Mouse (Mus musculus): ENCODE results near the gene Anks6. TPM values are rescaled to one million over a fixed set of nuclear protein-coding genes. Genes with fewer than 3 reads are reported as not detected.
"Not testable (repeated sequence)": the region's sequence is repeated elsewhere in the genome, so short reads cannot be mapped to it uniquely, and the experiment has no call there.

Gene Anks6
- polyA plus RNA-seq, 1 experiment from 2014 or later = 4.2 TPM

- Histone ChIP-seq H3K4me3 (ENCODE audit: low read depth, low read length) (no peak overlapping the region), H3K9ac (ENCODE audit: low read length) (no peak overlapping the region), H3K4me2 (ENCODE audit: low read depth) (no peak overlapping the region), H3K36me3 (ENCODE audit: control insufficient read depth, insufficient read depth, low read length) (no peaks in the 10 kb centered on the region), H3K4me1 (ENCODE audit: control insufficient read depth, insufficient read depth, low read length) (no peaks in the 10 kb centered on the region), H3K27ac (ENCODE audit: low read depth, low read length) (no peak overlapping the region), H3K27me3 (ENCODE audit: control insufficient read depth, insufficient read depth, low read length) (no peaks in the 10 kb centered on the region), H3K9me3 (ENCODE audit: control insufficient read depth, low read length) (no peaks in the 10 kb centered on the region)
- 95% methylated on average over 4 of the region's 4 CpGs for WGBS
- no peak for DNase-seq (ENCODE audit: low spot score)
- ATAC-seq (ENCODE audit: insufficient read depth, low FRiP score, low TSS enrichment) = no peak
These were observed 23.4 kb upstream of the Anks6 start for GRCm38 (mm10) chr4:47080647-47081010.

- WGBS = 88% methylated on average over 17 of the region's 17 CpGs
- Histone ChIP-seq H3K9me3 (ENCODE audit: control insufficient read depth, low read length) (no peaks in the 10 kb centered on the region), H3K4me2 (ENCODE audit: low read depth) (no peak overlapping the region), H3K36me3 (ENCODE audit: control insufficient read depth, insufficient read depth, low read length) (no peaks in the 10 kb centered on the region), H3K9ac (ENCODE audit: low read length) (no peak overlapping the region), H3K27ac (ENCODE audit: low read depth, low read length) (no peak overlapping the region), H3K4me3 (ENCODE audit: low read depth, low read length) (no peak overlapping the region), H3K27me3 (ENCODE audit: control insufficient read depth, insufficient read depth, low read length) (no peaks in the 10 kb centered on the region), H3K4me1 (ENCODE audit: control insufficient read depth, insufficient read depth, low read length) (no peaks in the 10 kb centered on the region)
- no peak for ATAC-seq (ENCODE audit: insufficient read depth, low FRiP score, low TSS enrichment)
- DNase-seq (ENCODE audit: low spot score) = no peak
These were observed 22.9 kb upstream of the Anks6 start for GRCm38 (mm10) chr4:47079997-47080646.

GRCm38 (mm10) chr4:47075054-47075453 lies 17.8 kb upstream of the Anks6 start:
- 42% methylated on average over 2 of the region's 2 CpGs for WGBS
- Histone ChIP-seq H3K4me3 (ENCODE audit: low read depth, low read length) (no peak overlapping the region), H3K4me1 (ENCODE audit: control insufficient read depth, insufficient read depth, low read length) (no peaks in the 10 kb centered on the region), H3K36me3 (ENCODE audit: control insufficient read depth, insufficient read depth, low read length) (no peaks in the 10 kb centered on the region), H3K27me3 (ENCODE audit: control insufficient read depth, insufficient read depth, low read length) (no peaks in the 10 kb centered on the region), H3K9me3 (ENCODE audit: control insufficient read depth, low read length) (no peaks in the 10 kb centered on the region), H3K27ac (ENCODE audit: low read depth, low read length) (no peak overlapping the region), H3K9ac (ENCODE audit: low read length) (no peak overlapping the region), H3K4me2 (ENCODE audit: low read depth) (no peak overlapping the region)
- ATAC-seq (ENCODE audit: insufficient read depth, low FRiP score, low TSS enrichment) (no peak), DNase-seq (ENCODE audit: low spot score) (no peak)

- Histone ChIP-seq H3K9ac (ENCODE audit: low read length) (no peak overlapping the region), H3K4me1 (ENCODE audit: control insufficient read depth, insufficient read depth, low read length) (no peaks in the 10 kb centered on the region; the same call in 1 of the 2 replicates), H3K9me3 (ENCODE audit: control insufficient read depth, low read length) (no peaks in the 10 kb centered on the region), H3K4me2 (ENCODE audit: low read depth) (no peak overlapping the region), H3K4me3 (ENCODE audit: low read depth, low read length) (no peak overlapping the region), H3K27me3 (ENCODE audit: control insufficient read depth, insufficient read depth, low read length) (no peaks in the 10 kb centered on the region), H3K36me3 (ENCODE audit: control insufficient read depth, insufficient read depth, low read length) (no peaks in the 10 kb centered on the region), H3K27ac (ENCODE audit: low read depth, low read length) (no peak overlapping the region)
- ATAC-seq (ENCODE audit: insufficient read depth, low FRiP score, low TSS enrichment) (no peak), DNase-seq (ENCODE audit: low spot score) (no peak)
- 17% methylated on average over 1 of the region's 1 CpGs for WGBS
These were observed 3.7 kb upstream of the Anks6 start for GRCm38 (mm10) chr4:47060900-47061299.

- H3K4me3 ChIP-seq (ENCODE audit: low read depth, low read length) = peak overlapping the region; percentile 74
- 36% methylated on average over 25 of the region's 25 CpGs for WGBS
- H3K36me3 ChIP-seq (ENCODE audit: control insufficient read depth, insufficient read depth, low read length) = no peaks in the 10 kb centered on the region
- H3K9ac ChIP-seq (ENCODE audit: low read length) = peak overlapping the region; percentile 80
- H3K27ac ChIP-seq (ENCODE audit: low read depth, low read length) = no peak overlapping the region
- no peaks in the 10 kb centered on the region for H3K27me3 ChIP-seq (ENCODE audit: control insufficient read depth, insufficient read depth, low read length)
- DNase-seq (ENCODE audit: low spot score) (no peak), ATAC-seq (ENCODE audit: insufficient read depth, low FRiP score, low TSS enrichment) (peak; percentile 36)
- no peaks in the 10 kb centered on the region for H3K9me3 ChIP-seq (ENCODE audit: control insufficient read depth, low read length)
- peak overlapping the region; percentile 81 for H3K4me2 ChIP-seq (ENCODE audit: low read depth)
- H3K4me1 ChIP-seq (ENCODE audit: control insufficient read depth, insufficient read depth, low read length) = no peaks in the 10 kb centered on the region; the same call in 1 of the 2 replicates
These were observed 491 bp upstream of the Anks6 start for GRCm38 (mm10) chr4:47057510-47058325.

GRCm38 (mm10) chr4:47055570-47056080 lies 1.6 kb downstream of the Anks6 start:
- no peak for DNase-seq (ENCODE audit: low spot score)
- no peak overlapping the region for H3K27ac ChIP-seq (ENCODE audit: low read depth, low read length)
- peaks cover 4% of the 10 kb centered on the region; the same call in 1 of the 2 replicates for H3K4me1 ChIP-seq (ENCODE audit: control insufficient read depth, insufficient read depth, low read length)
- WGBS = 92% methylated on average over 6 of the region's 6 CpGs
- no peaks in the 10 kb centered on the region for H3K27me3 ChIP-seq (ENCODE audit: control insufficient read depth, insufficient read depth, low read length)
- H3K4me2 ChIP-seq (ENCODE audit: low read depth) = no peak overlapping the region
- no peaks in the 10 kb centered on the region for H3K36me3 ChIP-seq (ENCODE audit: control insufficient read depth, insufficient read depth, low read length)
- H3K4me3 ChIP-seq (ENCODE audit: low read depth, low read length) = no peak overlapping the region
- no peaks in the 10 kb centered on the region for H3K9me3 ChIP-seq (ENCODE audit: control insufficient read depth, low read length)
- H3K9ac ChIP-seq (ENCODE audit: low read length) = no peak overlapping the region
- no peak for ATAC-seq (ENCODE audit: insufficient read depth, low FRiP score, low TSS enrichment)

GRCm38 (mm10) chr4:47055170-47055569 lies 2.1 kb downstream of the Anks6 start:
- not testable (repeated sequence) for H3K27ac ChIP-seq (ENCODE audit: low read depth, low read length); H3K4me3 ChIP-seq (ENCODE audit: low read depth, low read length); ATAC-seq (ENCODE audit: insufficient read depth, low FRiP score, low TSS enrichment); H3K9me3 ChIP-seq (ENCODE audit: control insufficient read depth, low read length); H3K9ac ChIP-seq (ENCODE audit: low read length); H3K36me3 ChIP-seq (ENCODE audit: control insufficient read depth, insufficient read depth, low read length); DNase-seq (ENCODE audit: low spot score); H3K27me3 ChIP-seq (ENCODE audit: control insufficient read depth, insufficient read depth, low read length); H3K4me2 ChIP-seq (ENCODE audit: low read depth); H3K4me1 ChIP-seq (ENCODE audit: control insufficient read depth, insufficient read depth, low read length)
- 93% methylated on average over 9 of the region's 9 CpGs for WGBS

- Histone ChIP-seq H3K4me1 (ENCODE audit: control insufficient read depth, insufficient read depth, low read length) (peaks cover 6% of the 10 kb centered on the region; the same call in 1 of the 2 replicates), H3K27ac (ENCODE audit: low read depth, low read length) (no peak overlapping the region), H3K9ac (ENCODE audit: low read length) (no peak overlapping the region), H3K36me3 (ENCODE audit: control insufficient read depth, insufficient read depth, low read length) (no peaks in the 10 kb centered on the region), H3K4me2 (ENCODE audit: low read depth) (no peak overlapping the region), H3K9me3 (ENCODE audit: control insufficient read depth, low read length) (no peaks in the 10 kb centered on the region), H3K27me3 (ENCODE audit: control insufficient read depth, insufficient read depth, low read length) (no peaks in the 10 kb centered on the region), H3K4me3 (ENCODE audit: low read depth, low read length) (no peak overlapping the region)
- DNase-seq (ENCODE audit: low spot score) (no peak), ATAC-seq (ENCODE audit: insufficient read depth, low FRiP score, low TSS enrichment) (no peak)
- 76% methylated on average over 9 of the region's 9 CpGs for WGBS
These were observed 5.3 kb downstream of the Anks6 start for GRCm38 (mm10) chr4:47051905-47052304.

Data from neural tube, embryonic 11.5 days (tissue).